Comparison of ENCODE assay signal across 14 mouse cellular contexts in genomic region chr4:141746578-141747346, GRCm38 (mm10). TPM values are rescaled to one million over a fixed set of nuclear protein-coding genes. Genes with fewer than 3 reads are reported as not detected.
A peak's percentile ranks its signal among the peaks of the same experiment; 100 is the strongest.
DNase-seq lines count a peak whose midpoint lies in the region; ATAC-seq and TF ChIP-seq lines count a peak whose summit lies in the region.
"Had no signal": no experiment of that assay in that cellular context is flagged by ENCODE, and none has a peak within 500 bp of the region (broad histone marks: within the 10 kb centered on the region; RNA-seq: fewer than 3 reads in every experiment).

Gene Agmat (plus strand): TSS chr4:141746672.

- H3K4me2 ChIP-seq in kidney, embryonic 14.5 days (replicated peaks; ENCODE audit: low read depth, low read length) = 0 out of 2 replicates have a peak within 1 kb of the TSS, but pooled peaks have one; percentile 10
- H3K4me2 ChIP-seq in liver, embryonic 15.5 days = peak within 1 kb of the TSS; percentile 44
- no peak within 1 kb of the TSS for H3K4me2 ChIP-seq in forebrain, embryonic 15.5 days (replicated peaks)
- H3K4me2 ChIP-seq: heart, embryonic 15.5 days had no signal

- H3K9ac ChIP-seq in kidney, embryonic 14.5 days (ENCODE audit: low read depth, low read length) = peak within 1 kb of the TSS; percentile 23; the same call in 1 of the 2 replicates
- peak within 1 kb of the TSS; percentile 29 for H3K9ac ChIP-seq in liver, embryonic 15.5 days
- H3K9ac ChIP-seq in forebrain, embryonic 15.5 days (replicated peaks) = no peak within 1 kb of the TSS
- H3K9ac ChIP-seq: heart, embryonic 15.5 days had no signal

- no peak within 1 kb of the TSS for H3K4me3 ChIP-seq in kidney, adult 2 months (ENCODE audit: insufficient read depth, low read depth, low read length)
- no peak within 1 kb of the TSS; the same call in 1 of the 2 replicates for H3K4me3 ChIP-seq in kidney, embryonic 14.5 days (ENCODE audit: low read length)
- peak within 1 kb of the TSS; percentile 43 for H3K4me3 ChIP-seq in liver, embryonic 15.5 days (replicated peaks)
- no peak within 1 kb of the TSS for H3K4me3 ChIP-seq in forebrain, embryonic 15.5 days
- H3K4me3 ChIP-seq: gastrocnemius, adult 2 months; heart, embryonic 15.5 days; megakaryocyte, embryonic 14.5 days had no signal

- H3K9me3 ChIP-seq in kidney, embryonic 14.5 days (ENCODE audit: control insufficient read depth, low read length) = no peaks in the 10 kb centered on the region
- H3K9me3 ChIP-seq in liver, embryonic 15.5 days (replicated peaks) = no peaks in the 10 kb centered on the region
- H3K9me3 ChIP-seq in forebrain, embryonic 15.5 days = no peaks in the 10 kb centered on the region
- H3K9me3 ChIP-seq: heart, embryonic 15.5 days; megakaryocyte, embryonic 14.5 days had no signal

- no peak for TF ChIP-seq POLR2A in kidney, adult 2 months (IDR thresholded peaks at IDR 0.05; ENCODE audit: low read depth, low read length)

- ATAC-seq in kidney, embryonic 14.5 days (ENCODE audit: low FRiP score, low TSS enrichment) = no peak
- ATAC-seq in liver, embryonic 15.5 days (ENCODE audit: insufficient read depth) = no peak
- no peak for ATAC-seq in forebrain, embryonic 15.5 days (replicated peaks)
- ATAC-seq in megakaryocyte, adult 5-6 weeks (ENCODE audit: poor library complexity, severe bottlenecking) = no peak
- ATAC-seq: Patski had no signal

- peaks cover 5% of the 10 kb centered on the region; the same call in 1 of the 2 replicates for H3K4me1 ChIP-seq in kidney, adult 2 months (ENCODE audit: control insufficient read depth, insufficient read depth, low read length)
- peaks cover 4% of the 10 kb centered on the region; the same call in 1 of the 2 replicates for H3K4me1 ChIP-seq in kidney, embryonic 14.5 days (ENCODE audit: control insufficient read depth, insufficient read depth, low read length)
- peaks cover 59% of the 10 kb centered on the region for H3K4me1 ChIP-seq in liver, embryonic 15.5 days (replicated peaks)
- no peaks in the 10 kb centered on the region for H3K4me1 ChIP-seq in forebrain, embryonic 15.5 days

- no peak for TF ChIP-seq CTCF in kidney, adult 2 months (conservative IDR thresholded peaks at IDR 0.05; ENCODE audit: insufficient read depth, insufficient read length, low read depth, low read length)

- DNase-seq in kidney, adult 2 months = peak; percentile 59
- DNase-seq in kidney, postnatal 4 days = no peak
- no peak for DNase-seq in adrenal gland, postnatal 10 days
- DNase-seq: cerebellum, adult 11-12 months; gastrocnemius, adult 2 months; lung, adult 18-20 months had no signal

- H3K27me3 ChIP-seq in kidney, adult 2 months (replicated peaks; ENCODE audit: control insufficient read depth, insufficient read depth, low read length) = no peaks in the 10 kb centered on the region
- no peaks in the 10 kb centered on the region for H3K27me3 ChIP-seq in kidney, embryonic 14.5 days (ENCODE audit: control insufficient read depth, insufficient read depth, low read length)
- peaks cover 6% of the 10 kb centered on the region; the same call in 1 of the 2 replicates for H3K27me3 ChIP-seq in liver, embryonic 15.5 days
- H3K27me3 ChIP-seq in forebrain, embryonic 15.5 days = no peaks in the 10 kb centered on the region
- H3K27me3 ChIP-seq: heart, embryonic 15.5 days; Patski had no signal

- no peak within 1 kb of the TSS for H3K27ac ChIP-seq in kidney, adult 2 months (ENCODE audit: insufficient read depth, low read depth, low read length)
- no peak within 1 kb of the TSS for H3K27ac ChIP-seq in kidney, embryonic 14.5 days (ENCODE audit: low read depth, low read length)
- peak within 1 kb of the TSS; percentile 70 for H3K27ac ChIP-seq in liver, embryonic 15.5 days (replicated peaks)
- H3K27ac ChIP-seq in forebrain, embryonic 15.5 days (replicated peaks) = no peak within 1 kb of the TSS
- H3K27ac ChIP-seq: gastrocnemius, adult 2 months; heart, embryonic 15.5 days had no signal

- no peaks in the 10 kb centered on the region for H3K36me3 ChIP-seq in kidney, adult 2 months (ENCODE audit: control insufficient read depth, insufficient read depth, low read length)
- H3K36me3 ChIP-seq in kidney, embryonic 14.5 days (ENCODE audit: control insufficient read depth, insufficient read depth, low read length) = no peaks in the 10 kb centered on the region
- no peaks in the 10 kb centered on the region for H3K36me3 ChIP-seq in liver, embryonic 15.5 days (replicated peaks)
- H3K36me3 ChIP-seq in forebrain, embryonic 15.5 days = no peaks in the 10 kb centered on the region
- H3K36me3 ChIP-seq: heart, embryonic 15.5 days had no signal

- 28% methylated on average over 25 of the region's 25 CpGs for WGBS in kidney, adult 2 months
- WGBS in kidney, embryonic 14.5 days = 19% methylated on average over 25 of the region's 25 CpGs
- WGBS in liver, embryonic 15.5 days (ENCODE audit: insufficient replicate concordance) = 36% methylated on average over 25 of the region's 25 CpGs
- WGBS in forebrain, embryonic 15.5 days = 30% methylated on average over 25 of the region's 25 CpGs

RNA-seq across cellular contexts. Expression of gene Agmat, which starts in this region (rescaled TPM):
- 9.4 and 10.8 TPM in 2 replicates for polyA plus RNA-seq in kidney, adult 2 months (2012; rRNA removed)
- total RNA-seq in adrenal gland, postnatal 10 days (2021) = 10 to 100 TPM; 15.6 to 34.4 TPM
- polyA plus RNA-seq in kidney, embryonic 14.5 days (2014; fragmentation: Nextera tagmentation; extraction: Ambion mirVana) = 1.1 and 1.6 TPM in 2 replicates
- 20.5 and 26.2 TPM in 2 replicates for polyA plus RNA-seq in liver, embryonic 15.5 days (2015; fragmentation: Nextera tagmentation; extraction: Ambion mirVana)
- not detected in 2 replicates for polyA plus RNA-seq in forebrain, embryonic 15.5 days (2015; fragmentation: Nextera tagmentation; extraction: Ambion mirVana)
- not detected in 2 replicates for total RNA-seq in megakaryocyte, adult 5-6 weeks (2015)
- not detected in 2 replicates for total RNA-seq in megakaryocyte, adult 5-6 weeks (2017)
- total RNA-seq: gastrocnemius, adult 2 months; layer of hippocampus, postnatal 25 days had no signal
- polyA plus RNA-seq: Patski had no signal

Comparison
In these comparisons a context has a peak if more than half of its experiments do, and no peak if none do; other contexts are left out.
1. RNA of gene Agmat (total RNA-seq): 15.6 to 34.4 TPM in adrenal gland, postnatal 10 days; not detected in megakaryocyte, adult 5-6 weeks; every median in the first group is over 10 times any median in the second.